Comparison of ENCODE assay signal across 35 mouse cellular contexts in the genomic region with DNA sequence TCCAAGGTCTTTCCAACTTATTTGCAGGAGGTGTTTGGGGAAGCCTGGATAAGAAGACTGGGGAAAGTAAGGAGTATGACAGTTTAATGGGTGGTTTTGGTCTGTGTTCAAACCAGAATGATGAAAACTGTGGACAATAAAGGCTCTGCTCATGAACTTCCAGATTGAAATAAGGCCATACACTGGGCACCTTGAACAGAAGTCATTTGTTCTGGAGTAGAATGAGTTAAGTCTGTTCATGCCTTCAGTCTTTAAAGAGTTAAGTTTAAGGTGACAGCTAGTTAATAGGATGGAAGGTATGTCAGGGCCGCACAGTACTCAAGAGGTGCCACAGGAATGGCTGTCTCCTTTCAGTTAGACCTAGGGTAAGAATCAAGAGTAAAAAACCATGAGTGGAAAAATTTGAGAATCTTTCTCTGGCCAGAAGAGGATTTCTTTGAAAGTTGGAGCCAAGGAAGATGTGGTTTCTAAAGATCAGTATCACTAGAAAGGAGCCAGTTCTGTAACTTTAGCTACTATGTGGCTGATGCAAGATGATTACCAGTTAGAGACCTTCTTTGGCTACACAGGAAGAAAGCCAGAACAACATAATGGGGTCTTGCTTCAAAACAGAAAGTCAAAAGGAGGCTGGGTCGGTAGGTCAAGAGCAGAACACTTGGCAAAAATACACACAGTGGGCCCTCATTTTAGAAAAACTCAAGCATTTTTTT. TPM values are rescaled to one million over a fixed set of nuclear protein-coding genes. Genes with fewer than 3 reads are reported as not detected.
"Had no signal": no experiment of that assay in that cellular context is flagged by ENCODE, and none has a peak within 500 bp of the region (broad histone marks: within the 10 kb centered on the region; RNA-seq: fewer than 3 reads in every experiment).

No protein-coding gene starts in this region.

- H3K4me1 ChIP-seq: heart, embryonic 12.5 days; heart, embryonic 13.5 days; heart, embryonic 15.5 days; hindbrain, embryonic 10.5 days; hindbrain, embryonic 12.5 days; hindbrain, embryonic 13.5 days; hindbrain, embryonic 15.5 days; kidney, embryonic 15.5 days had no signal

- H3K9me3 ChIP-seq: heart, embryonic 12.5 days; heart, embryonic 13.5 days; heart, embryonic 15.5 days; hindbrain, embryonic 10.5 days; hindbrain, embryonic 12.5 days; hindbrain, embryonic 13.5 days; hindbrain, embryonic 15.5 days; kidney, embryonic 15.5 days had no signal

- ATAC-seq: hindbrain, embryonic 16.5 days; hindbrain, postnatal 0 days; inflammation-experienced regulatory T-cells, adult 6 months; intestine, embryonic 16.5 days; intestine, postnatal 0 days had no signal

- H3K4me3 ChIP-seq: heart, embryonic 12.5 days; heart, embryonic 13.5 days; heart, embryonic 15.5 days; hindbrain, embryonic 10.5 days; hindbrain, embryonic 12.5 days; hindbrain, embryonic 13.5 days; hindbrain, embryonic 15.5 days; kidney, embryonic 15.5 days; layer of hippocampus, adult 2 months; left cerebral cortex, adult 2 months had no signal

- H3K4me2 ChIP-seq: heart, embryonic 11.5 days; heart, embryonic 12.5 days; heart, embryonic 13.5 days; heart, embryonic 15.5 days; hindbrain, embryonic 12.5 days; hindbrain, embryonic 13.5 days; hindbrain, embryonic 14.5 days; hindbrain, embryonic 15.5 days; kidney, embryonic 15.5 days had no signal

- H3K36me3 ChIP-seq: heart, embryonic 12.5 days; heart, embryonic 13.5 days; heart, embryonic 15.5 days; hindbrain, embryonic 10.5 days; hindbrain, embryonic 12.5 days; hindbrain, embryonic 13.5 days; hindbrain, embryonic 15.5 days; kidney, embryonic 15.5 days had no signal

- H3K9ac ChIP-seq: heart, embryonic 12.5 days; heart, embryonic 13.5 days; heart, embryonic 15.5 days; hindbrain, embryonic 12.5 days; hindbrain, embryonic 13.5 days; hindbrain, embryonic 14.5 days; hindbrain, embryonic 15.5 days; kidney, embryonic 15.5 days had no signal

- H3K27me3 ChIP-seq: heart, embryonic 12.5 days; heart, embryonic 13.5 days; heart, embryonic 15.5 days; hindbrain, embryonic 12.5 days; hindbrain, embryonic 13.5 days; hindbrain, embryonic 15.5 days; kidney, embryonic 15.5 days had no signal

- DNase-seq: heart, postnatal 10 days; heart, postnatal 14 days; heart, postnatal 36 days; heart, postnatal 4 days; kidney, adult 11 months; kidney, adult 18-20 months; kidney, adult 2 months; kidney, adult 8-10 months; kidney, adult 9 months; kidney, postnatal 10 days; kidney, postnatal 14 days; kidney, postnatal 25 days; kidney, postnatal 36 days; kidney, postnatal 4 days; layer of hippocampus, adult 9-11 months; layer of hippocampus, postnatal 36 days had no signal

- H3K27ac ChIP-seq: heart, embryonic 13.5 days; heart, embryonic 15.5 days; hindbrain, embryonic 10.5 days; hindbrain, embryonic 12.5 days; hindbrain, embryonic 13.5 days; hindbrain, embryonic 14.5 days; hindbrain, embryonic 15.5 days; hindbrain, postnatal 0 days; kidney, embryonic 15.5 days; kidney, postnatal 0 days; layer of hippocampus, adult 2 months; left cerebral cortex, adult 2 months had no signal

RNA-seq across cellular contexts. Expression of a gene that starts 33.2 kb away (rescaled TPM):
- total RNA-seq: hematopoietic stem cell, adult 5-6 weeks had no signal
